Mouse (Mus musculus) spleen, postnatal 10 days (tissue): ENCODE results near the gene Astn1.

Experiments used
- DNase-seq, 2 experiments: peaks; one replicate each; pipeline ENCODE4 v3.0.0; 2021 to 2022; ENCODE audit warnings: low spot score in 2 of 2

Gene Astn1

DNA sequence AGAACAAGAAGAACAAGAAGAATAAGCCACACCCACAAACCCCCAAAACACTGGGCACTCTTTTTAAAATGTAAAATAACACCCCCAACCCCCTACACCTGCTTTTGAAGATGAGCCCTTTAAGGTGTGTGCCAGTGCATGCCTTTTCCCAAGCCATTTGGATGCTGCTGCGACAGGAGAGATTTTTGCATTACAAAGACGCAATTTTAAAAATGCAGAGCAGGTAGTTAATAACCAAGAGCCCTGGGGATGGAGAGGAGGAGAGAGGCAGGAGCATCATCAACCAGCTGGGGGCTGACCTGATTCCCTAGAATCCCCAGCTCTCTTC lies at the start of gene Astn1:
Gene Astn1 (plus strand): TSS at position 310 of the 328 bp plus-strand sequence.
- DNase-seq, result no peak

DNA sequence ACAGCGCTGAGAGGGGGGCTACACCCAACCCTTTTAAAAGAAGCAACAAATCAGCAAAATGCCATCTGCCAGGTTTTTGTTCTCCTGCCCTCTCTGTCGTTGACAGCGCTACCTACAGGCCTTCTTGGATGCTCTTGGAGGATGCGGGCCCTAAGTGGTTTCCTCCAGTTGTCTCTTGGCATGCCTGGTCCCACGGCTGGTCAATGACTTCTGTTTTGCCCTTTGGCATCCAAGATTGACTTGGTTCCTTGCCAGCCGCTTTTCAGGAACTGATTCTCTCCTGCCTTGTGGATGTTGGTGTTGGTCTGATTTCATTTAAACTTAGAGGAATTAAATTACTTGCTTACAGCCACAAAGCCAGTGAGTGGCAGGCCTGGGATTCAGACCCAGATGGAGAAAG lies 38.7 kb upstream of the Astn1 start:
- no peak for DNase-seq

- no peak for DNase-seq
Measured at GRCm38 (mm10) chr1:158328126-158328525, 33.9 kb upstream of the Astn1 start.

GRCm38 (mm10) chr1:158328839-158329238 lies 33.2 kb upstream of the Astn1 start:
- DNase-seq, result no peak

DNA sequence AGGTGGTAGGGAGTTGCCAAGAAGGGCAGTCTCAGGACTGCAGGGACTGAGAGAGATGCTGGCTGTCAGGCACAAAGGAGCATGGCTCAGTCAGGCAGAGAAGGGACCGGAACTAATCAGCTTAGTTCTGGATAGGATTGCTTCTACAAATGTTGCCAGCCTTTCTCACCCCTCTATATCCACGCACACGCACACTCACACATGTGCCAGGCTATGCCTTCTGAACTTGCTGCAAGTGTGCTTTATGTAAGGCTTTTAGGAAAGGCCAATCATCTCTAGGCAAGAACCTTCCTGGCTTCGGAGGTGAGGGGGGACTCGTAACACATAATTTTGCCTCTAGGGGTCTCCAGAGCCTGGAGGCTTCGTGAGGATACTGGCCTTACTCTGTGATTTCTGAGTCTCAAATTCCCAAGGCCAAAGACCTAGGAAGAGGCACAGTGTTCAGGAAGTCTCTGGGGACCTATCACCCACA lies 18.8 kb upstream of the Astn1 start:
- no peak for DNase-seq

DNA sequence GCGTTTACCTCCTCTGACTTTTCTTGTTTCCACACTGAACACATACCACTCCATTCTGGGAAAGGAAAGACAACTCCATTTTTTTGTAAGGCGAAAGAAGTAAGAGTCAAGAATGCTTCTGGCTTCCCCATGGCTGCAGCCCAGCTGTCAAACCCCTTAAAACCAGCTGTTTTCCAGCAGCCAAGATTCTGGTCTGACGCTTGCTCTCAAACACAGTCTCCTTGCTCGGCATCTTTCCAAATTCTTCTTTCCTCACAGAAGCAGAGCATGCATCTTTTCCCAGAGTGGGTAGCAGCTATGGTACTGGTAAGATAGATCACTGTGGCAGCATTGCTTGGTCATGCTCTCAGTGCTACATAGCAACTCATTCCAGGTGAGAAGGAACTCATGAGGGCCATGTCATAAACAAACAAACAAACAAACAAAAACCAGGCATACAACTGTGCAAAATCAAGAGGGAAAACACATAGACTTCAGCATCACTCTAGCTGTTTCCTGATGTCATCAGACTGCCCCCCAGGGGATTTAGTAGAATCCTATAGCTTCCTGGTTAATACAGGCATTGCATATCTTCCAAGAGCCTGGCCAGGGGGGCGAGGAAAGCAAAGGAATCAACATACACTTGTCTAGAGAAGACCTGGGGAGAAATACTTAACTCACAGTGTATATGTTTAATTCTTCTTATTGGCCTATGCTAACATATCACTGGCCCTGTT lies 8.3 kb upstream of the Astn1 start:
- no peak for DNase-seq

DNA sequence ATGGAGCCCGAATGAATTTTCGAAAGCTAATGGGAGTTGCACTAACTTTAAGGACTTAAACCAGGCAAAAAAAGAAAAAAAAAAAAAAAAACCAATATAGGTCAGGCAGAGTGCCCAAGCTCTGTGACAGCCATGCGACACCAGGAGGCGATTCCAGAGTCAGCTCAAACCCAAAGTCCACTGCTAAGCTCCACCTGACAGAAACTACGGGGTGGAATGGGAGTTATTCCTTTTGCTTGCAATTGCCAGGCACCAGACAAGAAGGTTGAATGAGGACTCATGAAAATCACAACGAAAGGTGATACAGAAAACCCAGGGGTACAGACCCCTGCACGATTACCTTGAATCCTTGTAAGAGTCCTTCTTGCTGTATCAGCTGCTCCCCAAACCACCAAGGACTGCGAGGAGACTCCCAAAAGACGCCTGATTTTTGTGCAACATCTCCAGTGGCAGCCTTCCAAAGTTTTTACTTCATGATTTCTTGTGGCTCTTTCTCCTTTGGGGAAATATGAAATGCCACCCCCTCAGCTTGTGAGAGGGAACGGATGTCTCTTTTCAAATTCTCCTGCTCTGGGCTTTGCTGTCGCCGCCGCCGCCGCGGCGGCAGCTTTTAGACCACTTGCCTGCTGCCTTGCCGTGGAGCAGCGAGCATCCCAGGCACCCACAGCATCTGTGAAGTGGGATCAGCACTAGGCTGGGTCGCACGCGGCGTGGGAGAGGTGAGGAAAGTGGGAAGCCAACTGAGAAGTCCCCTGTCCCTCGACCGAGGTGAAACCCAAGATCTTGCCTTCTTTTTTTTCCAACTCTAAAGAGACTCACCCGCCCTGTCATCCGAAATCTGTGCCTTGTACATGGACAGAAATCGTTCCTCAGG lies 6.7 kb upstream of the Astn1 start:
- no peak for DNase-seq

GRCm38 (mm10) chr1:158356051-158356461 lies 6.0 kb upstream of the Astn1 start, which contains the start of gene Brinp2:
Brinp2 (minus strand) TSS chr1:158356326.
- DNase-seq, result no peak

GRCm38 (mm10) chr1:158362292-158363101 lies 424 bp downstream of the Astn1 start:
- DNase-seq, result no peak

GRCm38 (mm10) chr1:158364461-158364860 lies 2.4 kb downstream of the Astn1 start:
- no peak for DNase-seq

DNA sequence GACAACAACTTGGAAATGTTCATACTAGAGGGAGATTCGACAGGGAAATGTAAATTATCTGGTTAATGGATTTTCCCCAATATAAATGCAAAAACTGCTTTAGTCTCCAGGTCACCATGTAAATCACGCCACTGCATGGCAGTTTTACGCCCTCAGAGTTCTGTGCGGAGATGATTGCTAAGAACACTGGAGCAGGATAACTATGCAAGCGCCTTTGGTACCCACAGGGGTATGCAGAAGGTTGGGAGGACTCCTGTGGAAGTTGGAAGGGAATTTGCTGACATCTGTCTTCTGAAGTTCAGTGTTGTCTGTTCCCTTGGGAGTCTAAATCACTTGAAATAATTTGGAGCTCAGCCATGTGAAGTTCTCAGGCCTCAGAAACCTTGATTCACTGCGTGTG lies 20.2 kb downstream of the Astn1 start:
- no peak for DNase-seq

- no peak for DNase-seq
Measured at GRCm38 (mm10) chr1:158383210-158383609, 21.1 kb downstream of the Astn1 start.

- DNase-seq, result no peak
Measured at GRCm38 (mm10) chr1:158385311-158385710, 23.2 kb downstream of the Astn1 start.

DNA sequence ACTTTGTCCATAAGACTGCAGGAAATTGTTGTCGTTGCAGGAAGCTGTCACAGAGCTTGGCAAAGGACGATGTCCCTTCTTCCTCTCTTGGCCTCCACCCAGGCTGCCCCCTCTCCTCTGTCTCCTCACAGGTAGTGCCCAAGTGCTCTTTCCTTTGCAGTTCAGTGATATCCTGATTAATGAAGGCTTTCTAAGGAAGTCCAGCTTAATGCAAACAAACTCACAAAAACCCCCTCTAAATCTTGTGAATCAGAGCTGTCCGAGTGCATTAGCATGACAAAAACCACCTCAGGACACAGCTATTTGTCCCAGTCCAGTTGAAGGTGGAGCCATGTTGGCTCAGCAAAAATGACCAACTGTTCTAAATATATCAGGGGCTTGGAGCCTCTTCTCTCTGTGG lies 24.7 kb downstream of the Astn1 start:
- DNase-seq, result no peak

GRCm38 (mm10) chr1:158388995-158389394 lies 26.9 kb downstream of the Astn1 start:
- no peak for DNase-seq

DNA sequence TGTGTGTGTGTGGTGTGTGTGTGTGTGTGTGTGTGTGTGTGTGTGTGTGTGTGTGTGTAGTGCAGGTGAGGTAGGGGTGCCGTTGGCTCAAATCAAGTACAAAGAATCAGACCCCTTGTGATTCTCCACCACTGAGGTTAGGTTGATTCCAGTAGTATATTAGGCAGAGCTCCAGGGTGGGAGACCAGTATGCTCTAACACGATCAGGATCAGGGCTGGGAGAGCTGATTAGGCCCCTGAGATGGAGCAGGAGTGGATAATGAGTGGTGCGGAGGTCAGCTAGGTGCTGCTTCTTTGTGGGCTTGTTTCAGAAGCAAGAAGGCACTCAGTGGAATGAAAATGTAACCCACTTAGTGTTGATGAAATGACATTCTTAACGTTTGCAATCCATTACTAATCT lies 28.6 kb downstream of the Astn1 start:
- no peak for DNase-seq

DNA sequence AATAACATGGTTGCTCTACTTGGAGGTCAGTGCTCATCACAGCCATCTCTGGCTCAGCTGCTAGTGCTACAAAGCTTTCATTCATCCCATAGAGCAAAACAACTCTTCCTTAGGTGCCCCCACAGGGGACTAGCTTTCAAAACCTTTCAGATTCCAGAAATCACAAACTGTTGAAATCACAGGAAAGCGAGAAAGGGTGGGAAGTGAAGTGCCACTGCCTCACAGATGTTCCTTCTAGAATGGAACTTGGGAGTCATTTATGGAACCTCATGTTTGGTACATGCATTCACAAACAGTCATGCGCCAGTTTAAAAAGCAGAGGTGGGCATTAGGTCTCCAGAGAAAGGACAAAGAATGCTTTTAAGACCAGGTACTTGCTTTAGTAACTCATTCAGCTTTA lies 35.0 kb downstream of the Astn1 start:
- DNase-seq, result no peak

DNA sequence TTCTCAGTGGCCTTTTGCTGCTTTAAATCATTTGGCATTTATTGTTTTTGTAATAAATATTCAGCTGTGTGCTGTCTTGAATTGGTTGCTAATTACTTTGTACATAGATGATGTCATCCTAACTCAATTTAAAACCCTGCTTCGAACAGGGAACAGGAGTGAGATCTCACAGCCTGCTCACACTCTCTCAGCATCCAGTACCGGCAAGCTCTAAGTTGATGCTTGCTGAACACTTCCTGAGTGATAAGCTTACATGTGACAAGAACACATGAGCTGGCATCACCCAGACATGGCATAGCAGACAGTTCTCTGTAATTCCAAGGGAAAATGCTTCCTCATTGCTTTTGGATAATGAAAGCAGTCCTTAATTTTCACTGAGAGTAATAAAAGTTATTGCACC lies 38.8 kb downstream of the Astn1 start:
- no peak for DNase-seq

GRCm38 (mm10) chr1:158405899-158406769 lies 44.1 kb downstream of the Astn1 start:
- DNase-seq, result no peak

GRCm38 (mm10) chr1:158408124-158408523 lies 46.1 kb downstream of the Astn1 start:
- DNase-seq, result no peak

- no peak for DNase-seq
Measured at GRCm38 (mm10) chr1:158411146-158411545, 49.1 kb downstream of the Astn1 start.
